In genomic region chr12:84132265-84132664, GRCm38 (mm10) we compare ENCODE assay signal across 9 mouse cellular contexts. TPM values are rescaled to one million over a fixed set of nuclear protein-coding genes. Genes with fewer than 3 reads are reported as not detected.
A peak's percentile ranks its signal among the peaks of the same experiment; 100 is the strongest.
DNase-seq lines count a peak whose midpoint lies in the region; ATAC-seq and TF ChIP-seq lines count a peak whose summit lies in the region.
"Had no signal": no experiment of that assay in that cellular context is flagged by ENCODE, and none has a peak within 500 bp of the region (broad histone marks: within the 10 kb centered on the region; RNA-seq: fewer than 3 reads in every experiment).

No protein-coding gene starts in this region.

- 70% methylated on average over 3 of the region's 3 CpGs for WGBS in hindbrain, postnatal 0 days
- WGBS in hindbrain, embryonic 14.5 days, result 63% methylated on average over 3 of the region's 3 CpGs

- ATAC-seq in hindbrain, postnatal 0 days, result no peak
- no peak for ATAC-seq in hindbrain, embryonic 14.5 days (ENCODE audit: low FRiP score)

- peak; percentile 36 for DNase-seq in hindbrain, postnatal 0 days (ENCODE audit: low spot score)
- DNase-seq in hindbrain, embryonic 14.5 days (ENCODE audit: low spot score), result no peak
- peak; percentile 45 for DNase-seq in WW6 (ENCODE audit: low read depth, low spot score)
- peak; percentile 63 for DNase-seq in lung, postnatal 14 days
- DNase-seq in right cerebral cortex, postnatal 14 days, result no peak
- no peak for DNase-seq in layer of hippocampus, adult 11-12 months (ENCODE audit: low spot score)
- no peak for DNase-seq in gastrocnemius, postnatal 25 days

- peak; percentile 69 for TF ChIP-seq CTCF in hindbrain, postnatal 0 days (IDR thresholded peaks at IDR 0.05; ENCODE audit: low read depth)
- peak; percentile 18 for TF ChIP-seq CTCF in C2C12 (IDR thresholded peaks at IDR 0.05; ENCODE audit: control insufficient read depth, insufficient read depth, insufficient read length)

- no peaks in the 10 kb centered on the region for H3K4me1 ChIP-seq in hindbrain, postnatal 0 days (ENCODE audit: insufficient read depth, low read length)
- no peaks in the 10 kb centered on the region for H3K4me1 ChIP-seq in hindbrain, embryonic 14.5 days (replicated peaks; ENCODE audit: control insufficient read depth, insufficient read depth, low read length)
- H3K4me1 ChIP-seq: limb, embryonic 13.5 days had no signal

- H3K27me3 ChIP-seq in hindbrain, postnatal 0 days (ENCODE audit: insufficient read depth, low read length), result no peaks in the 10 kb centered on the region
- H3K27me3 ChIP-seq in hindbrain, embryonic 14.5 days (ENCODE audit: control insufficient read depth, insufficient read depth, low read length), result no peaks in the 10 kb centered on the region
- no peaks in the 10 kb centered on the region for H3K27me3 ChIP-seq in C2C12 (ENCODE audit: control insufficient read depth, insufficient read depth, insufficient read length)
- H3K27me3 ChIP-seq: limb, embryonic 13.5 days had no signal

- H3K9me3 ChIP-seq in hindbrain, postnatal 0 days (ENCODE audit: low read length), result no peaks in the 10 kb centered on the region
- H3K9me3 ChIP-seq in hindbrain, embryonic 14.5 days (ENCODE audit: control insufficient read depth, low read length), result no peaks in the 10 kb centered on the region
- H3K9me3 ChIP-seq: limb, embryonic 13.5 days had no signal

- no peak overlapping the region for H3K27ac ChIP-seq in hindbrain, postnatal 0 days
- H3K27ac ChIP-seq in hindbrain, embryonic 14.5 days, result no peak overlapping the region
- H3K27ac ChIP-seq: limb, embryonic 13.5 days had no signal

- H3K4me3 ChIP-seq in hindbrain, postnatal 0 days (ENCODE audit: low read length), result no peak overlapping the region
- H3K4me3 ChIP-seq in hindbrain, embryonic 14.5 days (replicated peaks; ENCODE audit: low read length), result no peak overlapping the region
- H3K4me3 ChIP-seq in C2C12 (ENCODE audit: insufficient read depth, poor library complexity, severe bottlenecking), result no peak overlapping the region
- H3K4me3 ChIP-seq: limb, embryonic 13.5 days had no signal

- H3ac ChIP-seq in C2C12 (ENCODE audit: control insufficient read depth, insufficient read length, low read depth), result no peak overlapping the region

- H3K79me2 ChIP-seq in C2C12 (ENCODE audit: control insufficient read depth, insufficient read depth), result no peaks in the 10 kb centered on the region

- H3K4me2 ChIP-seq in hindbrain, postnatal 0 days (ENCODE audit: low read depth, low read length), result no peak overlapping the region
- H3K4me2 ChIP-seq in hindbrain, embryonic 14.5 days (replicated peaks), result no peak overlapping the region
- H3K4me2 ChIP-seq: limb, embryonic 13.5 days had no signal

- H3K36me3 ChIP-seq in hindbrain, postnatal 0 days (ENCODE audit: insufficient read depth, low read length), result peaks cover 24% of the 10 kb centered on the region
- H3K36me3 ChIP-seq in hindbrain, embryonic 14.5 days (replicated peaks; ENCODE audit: control insufficient read depth, insufficient read depth), result peaks cover 48% of the 10 kb centered on the region
- H3K36me3 ChIP-seq in C2C12 (ENCODE audit: control insufficient read depth, insufficient read depth), result peaks cover 11% of the 10 kb centered on the region

- no peak overlapping the region for H3K9ac ChIP-seq in hindbrain, postnatal 0 days (replicated peaks; ENCODE audit: low read length)
- H3K9ac ChIP-seq in hindbrain, embryonic 14.5 days, result no peak overlapping the region
- H3K9ac ChIP-seq: limb, embryonic 13.5 days had no signal

- no peaks in the 10 kb centered on the region for H3K79me3 ChIP-seq in C2C12 (ENCODE audit: low read depth)

TF ChIP-seq in C2C12, 6 proteins besides CTCF, POLR2A, EP300 and RAD21:
- TF ChIP-seq MYOD1 (IDR thresholded peaks at IDR 0.05; ENCODE audit: control insufficient read depth, insufficient read length, low read depth), result no peak
- TF ChIP-seq MYOG (IDR thresholded peaks at IDR 0.05; ENCODE audit: control insufficient read depth, extremely low read depth, insufficient read length), result no peak
- no peak for TF ChIP-seq FOSL1 (IDR thresholded peaks at IDR 0.05; ENCODE audit: insufficient read depth, low read length, poor library complexity, severe bottlenecking)
- no peak for TF ChIP-seq CEBPB (IDR thresholded peaks at IDR 0.05; ENCODE audit: low read depth)
- TF ChIP-seq USF1 (IDR thresholded peaks at IDR 0.05; ENCODE audit: low read depth), result no peak
- TF ChIP-seq MAX (IDR thresholded peaks at IDR 0.05), result no peak
TF ChIP-seq in C2C12: peak in this region for 0.

RNA-seq across cellular contexts. Expression of gene Pnma1, which starts 16.0 kb away (rescaled TPM):
- total RNA-seq in hindbrain, postnatal 0 days (2014; rRNA removed), result 2.5 and 3.8 TPM in 2 replicates
- polyA plus RNA-seq in hindbrain, postnatal 0 days (2015; fragmentation: Nextera tagmentation; extraction: Ambion mirVana), result 4.2 and 4.5 TPM in 2 replicates
- 3.2 and 4.1 TPM in 2 replicates for polyA plus RNA-seq in hindbrain, embryonic 14.5 days (2014; fragmentation: Nextera tagmentation; extraction: Ambion mirVana)
- 0.46 TPM for polyA plus RNA-seq in C2C12 (2012; fragmentation: generic; extraction: Trizol)
- total RNA-seq in gastrocnemius, postnatal 25 days (2021), result under 1 TPM; 0.10 to 0.24 TPM

RNA-seq across cellular contexts. Expression of gene Dnal1, which starts 18.1 kb away (rescaled TPM):
- 9.7 and 10.9 TPM in 2 replicates for total RNA-seq in hindbrain, postnatal 0 days (2014; rRNA removed)
- 6.8 and 9.7 TPM in 2 replicates for polyA plus RNA-seq in hindbrain, postnatal 0 days (2015; fragmentation: Nextera tagmentation; extraction: Ambion mirVana)
- 6.3 and 7.3 TPM in 2 replicates for polyA plus RNA-seq in hindbrain, embryonic 14.5 days (2014; fragmentation: Nextera tagmentation; extraction: Ambion mirVana)
- polyA plus RNA-seq in C2C12 (2012; fragmentation: generic; extraction: Trizol), result 4.7 TPM
- total RNA-seq in gastrocnemius, postnatal 25 days (2021), result 1 to 10 TPM; 6.9 to 7.2 TPM

RNA-seq across cellular contexts. Expression of gene Acot6, which starts 31.8 kb away (rescaled TPM):
- 6.8 and 8.6 TPM in 2 replicates for total RNA-seq in hindbrain, postnatal 0 days (2014; rRNA removed)
- polyA plus RNA-seq in hindbrain, postnatal 0 days (2015; fragmentation: Nextera tagmentation; extraction: Ambion mirVana), result 1.6 and 1.8 TPM in 2 replicates
- 1.5 TPM in 2 replicates for polyA plus RNA-seq in hindbrain, embryonic 14.5 days (2014; fragmentation: Nextera tagmentation; extraction: Ambion mirVana)
- 0.25 TPM for polyA plus RNA-seq in C2C12 (2012; fragmentation: generic; extraction: Trizol)
- 1 to 10 TPM; 1.5 to 1.6 TPM for total RNA-seq in gastrocnemius, postnatal 25 days (2021)

Comparison
In these comparisons a context has a peak if more than half of its experiments do, and no peak if none do; other contexts are left out.
1. DNase-seq: peak in hindbrain, postnatal 0 days (single experiment), WW6 (single experiment) and lung, postnatal 14 days (single experiment); none in hindbrain, embryonic 14.5 days (single experiment), right cerebral cortex, postnatal 14 days (single experiment), layer of hippocampus, adult 11-12 months (single experiment) and gastrocnemius, postnatal 25 days (single experiment).